Mouse (Mus musculus) heart, embryonic 12.5 days (tissue): Measurements from ENCODE around the gene Setd5. TPM values are rescaled to one million over a fixed set of nuclear protein-coding genes. Genes with fewer than 3 reads are reported as not detected.
A peak's percentile ranks its signal among the peaks of the same experiment; 100 is the strongest.

Source experiments
- ATAC-seq: fragments of 200-750 bp; cut with Nextera tagmentation; 2 replicates; pipeline ENCODE4 v1.8.0; 2017; ENCODE audit warnings: moderate TSS enrichment, moderate library complexity; ENCODE audit not compliant: insufficient number of reproducible peaks, low FRiP score
- H3K27ac ChIP-seq: fragments of 300-500 bp; sonication (generic); 2 replicates; pipeline ENCODE4 v1.5.1; 2016; ENCODE audit warnings: mild to moderate bottlenecking, moderate library complexity; ENCODE audit not compliant: poor library complexity, severe bottlenecking
- H3K27me3 ChIP-seq: fragments of 300-500 bp; sonication (generic); replicated peaks from 2 replicates; pipeline ENCODE4 v1.6.1; 2016; ENCODE audit warnings: mild to moderate bottlenecking, moderate library complexity
- H3K36me3 ChIP-seq: fragments of 300-500 bp; sonication (generic); 2 replicates; pipeline ENCODE4 v1.6.1; 2016; ENCODE audit warnings: mild to moderate bottlenecking, moderate library complexity
- H3K4me1 ChIP-seq: fragments of 300-500 bp; sonication (generic); replicated peaks from 2 replicates; pipeline ENCODE4 v1.6.1; 2016; ENCODE audit warnings: mild to moderate bottlenecking
- H3K4me2 ChIP-seq: fragments of 300-500 bp; sonication (generic); 2 replicates; pipeline ENCODE4 v1.6.1; 2016; ENCODE audit warnings: mild to moderate bottlenecking, moderate library complexity
- H3K4me3 ChIP-seq: fragments of 300-500 bp; sonication (generic); 2 replicates; pipeline ENCODE4 v1.5.1; 2016; ENCODE audit warnings: mild to moderate bottlenecking
- H3K9ac ChIP-seq: fragments of 300-500 bp; sonication (generic); 2 replicates; pipeline ENCODE4 v1.6.1; 2016; ENCODE audit warnings: mild to moderate bottlenecking, moderate library complexity
- H3K9me3 ChIP-seq: fragments of 300-500 bp; sonication (generic); replicated peaks from 2 replicates; pipeline ENCODE4 v1.6.1; 2016; ENCODE audit warnings: mild to moderate bottlenecking, moderate library complexity
- WGBS: fragments of 180-500 bp; shearing (Covaris S2); methylation state at CpG from one replicate; pipeline ENCODE4 v1.1.7; 2016; 5-methylcytosine and 5-hydroxymethylcytosine counted together
- polyA plus RNA-seq: library from polyadenylated mRNA; unstranded; fragments of >200 nt; fragmentation: Nextera tagmentation; extraction: Ambion mirVana; gene quantifications from 2 replicates; pipeline ENCODE4 v1.2.1, GENCODE M21; 2016

Gene Setd5
- polyA plus RNA-seq, 1 experiment from 2014 or later: 61.0 TPM

- WGBS: 57% methylated on average over 5 of the region's 5 CpGs
- Histone ChIP-seq H3K9ac (peak overlapping the region; percentile 58), H3K27ac (no peak overlapping the region), H3K9me3 (no peaks in the 10 kb centered on the region), H3K4me1 (peaks cover 8% of the 10 kb centered on the region; the same call in 1 of the 2 replicates), H3K4me3 (peak overlapping the region; percentile 29; the same call in 1 of the 2 replicates), H3K36me3 (no peaks in the 10 kb centered on the region), H3K27me3 (0 out of 2 replicates have a peak, but pooled peaks cover 6% of the 10 kb centered on the region), H3K4me2 (peak overlapping the region; percentile 59)
- ATAC-seq: no peak
Observed at GRCm38 (mm10) chr6:113038735-113039058, 38.5 kb upstream of the Setd5 start.

DNA sequence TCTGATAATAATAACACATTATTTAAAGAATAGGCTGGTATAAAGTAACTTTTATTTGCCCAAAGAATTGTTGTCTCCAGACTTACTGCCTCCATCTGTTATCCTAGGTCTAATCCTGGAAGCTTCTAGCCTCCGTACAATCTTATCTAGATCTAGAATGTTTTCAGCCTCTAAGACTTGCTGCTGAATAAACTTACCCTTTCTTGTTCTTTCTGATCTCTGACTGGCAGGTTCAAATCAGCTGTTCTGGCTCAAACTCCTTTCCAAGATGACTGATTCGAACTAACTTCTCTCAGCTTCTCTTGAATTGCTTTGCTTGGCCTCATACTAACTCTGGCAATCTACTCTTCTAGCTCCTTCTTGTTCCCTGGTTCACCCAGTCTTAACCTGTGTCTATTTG, 36.8 kb upstream of the Setd5 start:
- no peaks in the 10 kb centered on the region for H3K36me3 ChIP-seq
- H3K9me3 ChIP-seq: no peaks in the 10 kb centered on the region
- peaks cover 13% of the 10 kb centered on the region for H3K4me1 ChIP-seq
- H3K4me2 ChIP-seq: no peak overlapping the region
- H3K9ac ChIP-seq: no peak overlapping the region
- no peak for ATAC-seq
- WGBS: 70% methylated on average over 2 of the region's 2 CpGs
- H3K27ac ChIP-seq: no peak overlapping the region
- H3K4me3 ChIP-seq: no peak overlapping the region
- 0 out of 2 replicates have a peak, but pooled peaks cover 6% of the 10 kb centered on the region for H3K27me3 ChIP-seq

- Histone ChIP-seq H3K4me2 (no peak overlapping the region), H3K27ac (no peak overlapping the region), H3K4me1 (peaks cover 16% of the 10 kb centered on the region), H3K9ac (no peak overlapping the region), H3K9me3 (no peaks in the 10 kb centered on the region), H3K4me3 (no peak overlapping the region), H3K36me3 (no peaks in the 10 kb centered on the region), H3K27me3 (0 out of 2 replicates have a peak, but pooled peaks cover 6% of the 10 kb centered on the region)
- ATAC-seq: no peak
- 69% methylated on average over 11 of the region's 11 CpGs for WGBS
Observed at GRCm38 (mm10) chr6:113041215-113041990, 35.8 kb upstream of the Setd5 start.

DNA sequence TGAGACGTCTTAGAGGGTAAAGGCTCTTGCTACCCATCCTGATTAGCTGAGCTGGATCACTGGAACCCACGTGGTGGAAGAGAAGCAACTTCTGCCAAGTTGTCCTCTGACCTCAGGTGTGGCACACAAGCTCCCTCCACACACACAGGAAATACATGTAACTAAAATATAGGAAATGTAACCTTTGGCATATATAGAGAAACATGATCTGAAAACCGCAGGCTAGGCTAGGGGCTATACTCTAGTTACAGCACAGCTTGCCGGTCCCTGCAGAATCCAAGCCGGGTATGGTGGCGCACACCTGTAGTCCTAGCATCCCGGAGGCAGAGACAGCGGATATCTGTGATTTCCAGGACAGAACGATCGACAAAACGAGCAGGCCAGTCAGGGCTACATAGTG, 31.6 kb upstream of the Setd5 start:
- 2% methylated on average over 11 of the region's 11 CpGs for WGBS
- Histone ChIP-seq H3K9ac (peak overlapping the region; percentile 87), H3K4me1 (peaks cover 15% of the 10 kb centered on the region), H3K36me3 (peaks cover 23% of the 10 kb centered on the region), H3K27ac (peak overlapping the region; percentile 90), H3K4me3 (peak overlapping the region; percentile 79), H3K27me3 (no peaks in the 10 kb centered on the region), H3K9me3 (no peaks in the 10 kb centered on the region), H3K4me2 (peak overlapping the region; percentile 85)
- ATAC-seq: peak; percentile 8

DNA sequence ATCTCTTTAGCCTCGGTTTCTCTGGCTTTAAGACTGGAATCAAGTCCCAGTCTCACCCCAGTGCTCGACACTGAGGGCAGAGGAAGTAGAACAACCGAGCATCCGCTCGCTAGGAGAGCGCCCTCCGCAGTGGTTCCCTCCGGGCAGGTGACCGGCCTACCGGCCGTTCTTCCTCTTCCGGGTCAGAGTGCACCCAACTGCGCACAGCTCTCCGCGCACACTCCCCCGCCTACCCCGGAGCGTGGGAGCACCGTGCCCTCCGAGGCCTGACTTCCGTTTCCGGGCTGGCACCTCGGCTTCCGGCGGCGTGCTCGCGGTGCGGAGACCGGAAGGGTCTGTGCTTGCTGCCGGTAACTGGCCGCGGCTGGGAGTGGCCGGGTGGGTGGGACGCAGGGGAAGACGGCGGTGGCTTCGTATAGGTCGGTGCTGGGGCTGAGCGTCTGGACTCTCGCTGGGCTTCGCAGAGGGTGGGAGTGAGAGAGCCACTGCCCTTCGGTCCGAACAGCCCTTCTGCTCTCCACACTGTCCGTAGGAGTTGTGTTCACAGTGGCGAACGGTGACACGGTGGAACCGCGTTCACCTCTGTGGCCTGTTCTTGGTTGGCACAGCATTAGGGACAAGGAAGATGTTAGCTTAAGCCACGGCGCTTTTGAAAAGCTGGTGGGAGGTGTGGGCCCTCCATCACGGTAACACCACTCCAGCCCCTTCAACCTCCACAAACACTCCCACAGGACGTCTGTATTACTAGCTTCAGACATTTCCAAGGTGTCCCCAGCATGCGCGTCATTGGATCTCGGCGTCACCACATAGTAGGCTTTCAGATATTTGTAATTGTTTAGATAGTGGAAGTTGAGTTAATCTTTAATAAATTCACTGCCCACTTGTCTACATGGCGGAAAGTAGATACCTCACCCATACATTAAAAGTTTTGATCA, 30.9 kb upstream of the Setd5 start, which contains the start of gene Thumpd3:
Gene Thumpd3 (plus strand): TSS at position 185 of the 935 bp plus-strand sequence.
- Histone ChIP-seq H3K9ac (peak within 1 kb of the TSS; percentile 87), H3K4me1 (peaks cover 15% of the 10 kb centered on the region), H3K4me3 (peak within 1 kb of the TSS; percentile 79), H3K27me3 (no peaks in the 10 kb centered on the region), H3K27ac (peak within 1 kb of the TSS; percentile 91), H3K9me3 (no peaks in the 10 kb centered on the region), H3K36me3 (peaks cover 28% of the 10 kb centered on the region), H3K4me2 (peak within 1 kb of the TSS; percentile 85)
- WGBS: under 1% methylated on average over 59 of the region's 59 CpGs
- ATAC-seq: peak; percentile 100

GRCm38 (mm10) chr6:113047016-113047746, 30.0 kb upstream of the Setd5 start:
- H3K4me2 ChIP-seq: peak overlapping the region; percentile 85

GRCm38 (mm10) chr6:113048371-113048770, 28.8 kb upstream of the Setd5 start:
- 94% methylated on average over 2 of the region's 2 CpGs for WGBS
- Histone ChIP-seq H3K4me1 (peaks cover 15% of the 10 kb centered on the region), H3K9ac (no peak overlapping the region), H3K4me2 (no peak overlapping the region), H3K27me3 (no peaks in the 10 kb centered on the region), H3K36me3 (peaks cover 36% of the 10 kb centered on the region), H3K27ac (no peak overlapping the region), H3K9me3 (no peaks in the 10 kb centered on the region), H3K4me3 (no peak overlapping the region)
- ATAC-seq: no peak

More at GRCm38 (mm10) chr6:113047016-113047746, 30.0 kb upstream of the Setd5 start:
- H3K9me3 ChIP-seq: no peaks in the 10 kb centered on the region
- ATAC-seq: no peak
- peak overlapping the region; percentile 79 for H3K4me3 ChIP-seq
- peak overlapping the region; percentile 87 for H3K9ac ChIP-seq
- peak overlapping the region; percentile 91; the same call in 1 of the 2 replicates for H3K27ac ChIP-seq
- 57% methylated on average over 15 of the region's 15 CpGs for WGBS
- peaks cover 15% of the 10 kb centered on the region for H3K4me1 ChIP-seq
- H3K36me3 ChIP-seq: peaks cover 33% of the 10 kb centered on the region
- H3K27me3 ChIP-seq: no peaks in the 10 kb centered on the region

DNA sequence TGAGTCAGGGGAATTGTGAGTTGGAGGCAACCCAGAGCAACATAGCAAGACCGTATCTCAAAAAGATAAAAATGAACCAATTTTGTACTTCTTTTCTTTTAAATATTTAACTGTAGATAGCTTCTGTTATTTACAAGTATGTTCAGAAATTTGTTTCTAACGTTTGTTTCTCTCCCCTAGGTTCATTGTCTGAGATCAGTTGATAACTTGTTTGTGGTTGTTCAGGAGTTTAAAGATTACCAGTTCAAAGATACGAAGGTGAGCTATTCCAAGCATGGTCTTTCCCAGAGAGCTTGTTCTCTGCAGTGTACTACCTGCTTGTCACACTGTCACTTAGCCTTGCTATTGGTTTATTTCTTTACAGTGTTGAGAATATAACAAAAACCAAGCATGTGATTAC, 28.0 kb upstream of the Setd5 start:
- Histone ChIP-seq H3K4me2 (no peak overlapping the region), H3K4me1 (peaks cover 15% of the 10 kb centered on the region), H3K27ac (no peak overlapping the region), H3K4me3 (no peak overlapping the region), H3K36me3 (peaks cover 43% of the 10 kb centered on the region), H3K9me3 (no peaks in the 10 kb centered on the region), H3K27me3 (no peaks in the 10 kb centered on the region), H3K9ac (no peak overlapping the region)
- ATAC-seq: no peak
- 83% methylated on average over 3 of the region's 3 CpGs for WGBS

GRCm38 (mm10) chr6:113052972-113053371, 24.2 kb upstream of the Setd5 start:
- H3K27ac ChIP-seq: no peak overlapping the region
- H3K9ac ChIP-seq: no peak overlapping the region
- H3K4me1 ChIP-seq: no peaks in the 10 kb centered on the region
- H3K36me3 ChIP-seq: peaks cover 72% of the 10 kb centered on the region
- no peak overlapping the region for H3K4me2 ChIP-seq
- H3K9me3 ChIP-seq: no peaks in the 10 kb centered on the region
- H3K27me3 ChIP-seq: no peaks in the 10 kb centered on the region
- 69% methylated on average over 3 of the region's 3 CpGs for WGBS
- no peak overlapping the region for H3K4me3 ChIP-seq
- ATAC-seq: no peak

GRCm38 (mm10) chr6:113054552-113055107, 22.5 kb upstream of the Setd5 start:
- Histone ChIP-seq H3K27ac (no peak overlapping the region), H3K4me2 (no peak overlapping the region), H3K4me1 (no peaks in the 10 kb centered on the region), H3K9me3 (no peaks in the 10 kb centered on the region), H3K36me3 (peaks cover 67% of the 10 kb centered on the region), H3K4me3 (no peak overlapping the region), H3K9ac (no peak overlapping the region), H3K27me3 (no peaks in the 10 kb centered on the region)
- 85% methylated on average over 6 of the region's 6 CpGs for WGBS
- ATAC-seq: no peak
